Mouse (Mus musculus): ENCODE measurements around the gene Ldb3.

GRCm38 (mm10) chr14:34555211-34555610, 33.3 kb downstream of the Ldb3 start:
- TF ChIP-seq POLR2A (IDR thresholded peaks at IDR 0.05; ENCODE audit: extremely low read depth, insufficient read depth, low read length), result no peak
- TF ChIP-seq CTCF (IDR thresholded peaks at IDR 0.05; ENCODE audit: extremely low read depth, insufficient read depth, low read length), result no peak

Measured in cortical plate, adult 2 months (tissue).